Mouse (Mus musculus): ENCODE measurements around the gene Pctp.

- TF ChIP-seq CTCF (conservative IDR thresholded peaks at IDR 0.05; ENCODE audit: low read length), result no peak
- TF ChIP-seq POU5F1 (IDR thresholded peaks at IDR 0.05; ENCODE audit: borderline replicate concordance, low read length), result no peak
These were observed 44.6 kb upstream of the Pctp start for GRCm38 (mm10) chr11:90047271-90047670.
